Mouse (Mus musculus): ENCODE measurements around the gene Adgrf1. TPM values are rescaled to one million over a fixed set of nuclear protein-coding genes. Genes with fewer than 3 reads are reported as not detected.

Adgrf1 gene
- total and polyA plus RNA-seq, 2 experiments from 2014 or later: not detected

GRCm38 (mm10) chr17:43362362-43362761 is 92.2 kb downstream of the Adgrf1 start:
- no peak overlapping the region for H3K4me2 ChIP-seq (ENCODE audit: low read depth)
- ATAC-seq: no peak

DNA sequence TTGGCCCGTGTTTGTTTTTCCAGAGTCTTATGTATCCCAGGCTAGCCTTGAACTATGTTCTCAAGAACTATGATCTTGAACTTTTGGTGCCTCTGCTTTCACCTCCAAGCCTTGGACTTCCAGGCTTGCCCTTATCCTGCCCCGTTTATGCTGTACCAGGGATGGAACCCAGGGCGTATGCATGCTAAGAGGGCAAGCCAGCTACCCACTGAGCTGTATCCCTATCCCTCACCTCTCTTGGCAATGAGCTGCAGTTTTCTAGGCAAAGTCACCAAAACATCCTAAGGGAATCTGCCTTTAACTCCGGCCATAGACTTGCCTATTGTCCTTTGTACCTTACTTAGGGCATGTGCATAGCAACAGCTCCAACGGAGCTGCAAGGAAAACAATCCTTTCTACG is 92.8 kb downstream of the Adgrf1 start:
- DNase-seq: no peak
- ATAC-seq: no peak
- Histone ChIP-seq H3K4me2 (ENCODE audit: low read depth) (no peak overlapping the region), H3K9ac (no peak overlapping the region), H3K4me3 (ENCODE audit: low read depth, low read length) (no peak overlapping the region), H3K4me1 (ENCODE audit: insufficient read depth) (no peaks in the 10 kb centered on the region), H3K9me3 (ENCODE audit: low read length) (no peaks in the 10 kb centered on the region), H3K36me3 (ENCODE audit: insufficient read depth) (no peaks in the 10 kb centered on the region), H3K27ac (ENCODE audit: low read depth, low read length) (no peak overlapping the region), H3K27me3 (ENCODE audit: insufficient read depth, low read length) (no peaks in the 10 kb centered on the region)
- WGBS: 62% methylated on average over 6 of the region's 6 CpGs
- no peak for TF ChIP-seq CTCF (IDR thresholded peaks at IDR 0.05; ENCODE audit: low read depth)

More at GRCm38 (mm10) chr17:43362362-43362761, 92.2 kb downstream of the Adgrf1 start:
- Histone ChIP-seq H3K4me1 (ENCODE audit: insufficient read depth) (no peaks in the 10 kb centered on the region), H3K9me3 (ENCODE audit: low read length) (no peaks in the 10 kb centered on the region), H3K4me3 (ENCODE audit: low read depth, low read length) (no peak overlapping the region), H3K27me3 (ENCODE audit: insufficient read depth, low read length) (no peaks in the 10 kb centered on the region), H3K27ac (ENCODE audit: low read depth, low read length) (no peak overlapping the region), H3K36me3 (ENCODE audit: insufficient read depth) (no peaks in the 10 kb centered on the region), H3K9ac (no peak overlapping the region)
- WGBS: 45% methylated on average over 11 of the region's 11 CpGs
- no peak for DNase-seq
- no peak for TF ChIP-seq CTCF (IDR thresholded peaks at IDR 0.05; ENCODE audit: low read depth)

DNA sequence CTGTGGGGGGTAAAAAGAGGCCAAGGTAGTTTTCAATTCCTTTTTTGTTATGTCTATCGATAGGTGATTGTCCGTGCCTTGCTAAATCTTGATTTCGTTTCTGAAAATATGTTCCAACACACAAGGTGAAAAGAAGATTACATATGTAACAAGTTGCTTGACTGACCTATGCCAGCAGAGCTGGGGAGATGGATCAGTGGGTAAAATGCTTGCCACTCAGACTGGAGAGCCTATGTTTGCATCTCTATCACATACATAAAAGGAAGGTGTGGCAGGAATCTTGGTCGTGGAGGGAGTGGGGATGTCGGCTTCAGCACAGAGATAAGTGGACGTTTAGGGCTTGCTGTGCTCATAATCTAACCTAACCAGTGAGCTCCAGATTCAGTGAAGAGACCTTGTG is 93.8 kb downstream of the Adgrf1 start:
- H3K36me3 ChIP-seq (ENCODE audit: insufficient read depth): no peaks in the 10 kb centered on the region
- no peaks in the 10 kb centered on the region for H3K9me3 ChIP-seq (ENCODE audit: low read length)
- no peak overlapping the region for H3K27ac ChIP-seq (ENCODE audit: low read depth, low read length)
- no peak overlapping the region for H3K9ac ChIP-seq
- no peak for TF ChIP-seq CTCF (IDR thresholded peaks at IDR 0.05; ENCODE audit: low read depth)
- no peaks in the 10 kb centered on the region for H3K27me3 ChIP-seq (ENCODE audit: insufficient read depth, low read length)
- DNase-seq (no peak), ATAC-seq (no peak)
- H3K4me1 ChIP-seq (ENCODE audit: insufficient read depth): no peaks in the 10 kb centered on the region
- 69% methylated on average over 6 of the region's 6 CpGs for WGBS
- no peak overlapping the region for H3K4me2 ChIP-seq (ENCODE audit: low read depth)
- H3K4me3 ChIP-seq (ENCODE audit: low read depth, low read length): no peak overlapping the region

DNA sequence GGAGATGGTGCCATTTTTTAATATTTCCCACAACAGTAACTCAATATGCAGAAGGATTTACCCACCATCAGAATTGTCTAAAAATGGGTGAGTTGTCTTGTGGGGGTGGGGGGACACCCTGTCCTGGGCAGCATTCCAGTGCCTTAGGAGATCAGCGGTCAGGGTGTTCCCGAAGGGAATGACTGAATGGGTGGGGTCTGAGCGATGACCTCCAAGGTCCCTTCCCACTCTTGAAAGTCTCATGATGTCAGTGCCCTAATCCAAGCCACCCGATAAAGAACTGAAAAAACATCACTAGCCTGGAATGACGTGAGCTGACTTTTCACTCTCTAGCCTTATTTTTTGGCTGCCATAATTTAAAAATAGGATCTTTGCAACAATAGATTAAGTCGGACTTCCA is 95.2 kb downstream of the Adgrf1 start:
- H3K4me3 ChIP-seq (ENCODE audit: low read depth, low read length): no peak overlapping the region
- DNase-seq (no peak), ATAC-seq (no peak)
- no peak for TF ChIP-seq CTCF (IDR thresholded peaks at IDR 0.05; ENCODE audit: low read depth)
- 87% methylated on average over 6 of the region's 6 CpGs for WGBS
- no peak overlapping the region for H3K9ac ChIP-seq
- no peaks in the 10 kb centered on the region for H3K36me3 ChIP-seq (ENCODE audit: insufficient read depth)
- no peaks in the 10 kb centered on the region for H3K9me3 ChIP-seq (ENCODE audit: low read length)
- no peak overlapping the region for H3K27ac ChIP-seq (ENCODE audit: low read depth, low read length)
- no peaks in the 10 kb centered on the region for H3K4me1 ChIP-seq (ENCODE audit: insufficient read depth)
- no peak overlapping the region for H3K4me2 ChIP-seq (ENCODE audit: low read depth)
- H3K27me3 ChIP-seq (ENCODE audit: insufficient read depth, low read length): no peaks in the 10 kb centered on the region

- H3K4me2 ChIP-seq (ENCODE audit: low read depth): no peak overlapping the region
- H3K9ac ChIP-seq: no peak overlapping the region
- WGBS: 62% methylated on average over 9 of the region's 9 CpGs
- H3K27ac ChIP-seq (ENCODE audit: low read depth, low read length): no peak overlapping the region
- ATAC-seq (no peak), DNase-seq (no peak)
- TF ChIP-seq CTCF (IDR thresholded peaks at IDR 0.05; ENCODE audit: low read depth): no peak
- H3K4me3 ChIP-seq (ENCODE audit: low read depth, low read length): no peak overlapping the region
- no peaks in the 10 kb centered on the region for H3K36me3 ChIP-seq (ENCODE audit: insufficient read depth)
- no peaks in the 10 kb centered on the region for H3K9me3 ChIP-seq (ENCODE audit: low read length)
- no peaks in the 10 kb centered on the region for H3K4me1 ChIP-seq (ENCODE audit: insufficient read depth)
- H3K27me3 ChIP-seq (ENCODE audit: insufficient read depth, low read length): no peaks in the 10 kb centered on the region
These were observed 96.4 kb downstream of the Adgrf1 start for GRCm38 (mm10) chr17:43366486-43366885.

- no peak for TF ChIP-seq CTCF (IDR thresholded peaks at IDR 0.05; ENCODE audit: low read depth)
- Histone ChIP-seq H3K4me3 (ENCODE audit: low read depth, low read length) (no peak overlapping the region), H3K4me2 (ENCODE audit: low read depth) (no peak overlapping the region), H3K9me3 (ENCODE audit: low read length) (no peaks in the 10 kb centered on the region), H3K36me3 (ENCODE audit: insufficient read depth) (no peaks in the 10 kb centered on the region), H3K27ac (ENCODE audit: low read depth, low read length) (no peak overlapping the region), H3K9ac (no peak overlapping the region), H3K4me1 (ENCODE audit: insufficient read depth) (no peaks in the 10 kb centered on the region), H3K27me3 (ENCODE audit: insufficient read depth, low read length) (no peaks in the 10 kb centered on the region)
- ATAC-seq (no peak), DNase-seq (no peak)
- WGBS: 78% methylated on average over 5 of the region's 5 CpGs
These were observed 98.0 kb downstream of the Adgrf1 start for GRCm38 (mm10) chr17:43368171-43368576.

- Histone ChIP-seq H3K9ac (no peak overlapping the region), H3K4me1 (ENCODE audit: insufficient read depth) (no peaks in the 10 kb centered on the region), H3K27ac (ENCODE audit: low read depth, low read length) (no peak overlapping the region), H3K36me3 (ENCODE audit: insufficient read depth) (no peaks in the 10 kb centered on the region), H3K4me3 (ENCODE audit: low read depth, low read length) (no peak overlapping the region), H3K27me3 (ENCODE audit: insufficient read depth, low read length) (no peaks in the 10 kb centered on the region), H3K9me3 (ENCODE audit: low read length) (no peaks in the 10 kb centered on the region), H3K4me2 (ENCODE audit: low read depth) (no peak overlapping the region)
- DNase-seq (no peak), ATAC-seq (no peak)
- 57% methylated on average over 4 of the region's 4 CpGs for WGBS
- no peak for TF ChIP-seq CTCF (IDR thresholded peaks at IDR 0.05; ENCODE audit: low read depth)
These were observed 102.5 kb downstream of the Adgrf1 start for GRCm38 (mm10) chr17:43372604-43373003.

DNA sequence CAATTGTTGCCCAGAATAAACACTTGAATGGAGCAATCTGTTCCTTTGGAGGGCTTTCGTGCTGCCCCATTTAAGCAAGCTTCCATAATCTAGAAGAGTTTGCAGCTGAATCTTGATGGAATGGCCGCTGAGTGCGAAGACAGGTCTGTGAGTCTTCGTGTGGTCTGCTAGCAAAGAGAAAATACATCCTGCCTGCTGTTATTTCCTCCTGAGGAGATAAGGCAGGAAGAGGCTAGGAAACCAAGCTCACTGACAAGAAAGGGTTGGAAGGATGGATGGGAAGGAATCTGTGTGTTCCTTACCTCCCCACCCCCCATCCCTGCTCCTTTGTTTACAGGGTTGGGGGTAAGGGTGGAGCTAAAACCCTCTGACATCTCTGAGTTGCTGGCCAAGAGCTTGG is 103.9 kb downstream of the Adgrf1 start:
- Histone ChIP-seq H3K4me1 (ENCODE audit: insufficient read depth) (no peaks in the 10 kb centered on the region), H3K36me3 (ENCODE audit: insufficient read depth) (no peaks in the 10 kb centered on the region), H3K4me2 (ENCODE audit: low read depth) (no peak overlapping the region), H3K9me3 (ENCODE audit: low read length) (no peaks in the 10 kb centered on the region), H3K4me3 (ENCODE audit: low read depth, low read length) (no peak overlapping the region), H3K27me3 (ENCODE audit: insufficient read depth, low read length) (no peaks in the 10 kb centered on the region), H3K9ac (no peak overlapping the region), H3K27ac (ENCODE audit: low read depth, low read length) (no peak overlapping the region)
- TF ChIP-seq CTCF (IDR thresholded peaks at IDR 0.05; ENCODE audit: low read depth): no peak
- WGBS: 60% methylated on average over 4 of the region's 4 CpGs
- ATAC-seq (no peak), DNase-seq (no peak)

Other genes starting within 250 kb of the Adgrf1 start
- gene Adgrf5, start 90.1 kb downstream of the Adgrf1 start, total RNA-seq (2014; rRNA removed): 17.2 and 24.4 TPM in 2 replicates
- 2.4 and 5.2 TPM in 2 replicates for gene Adgrf5, start 90.1 kb downstream of the Adgrf1 start, polyA plus RNA-seq (2015; fragmentation: Nextera tagmentation; extraction: Ambion mirVana)
- 0.08 TPM in 1 of 2 replicates, not detected in the other for gene Mep1a, start 232.5 kb downstream of the Adgrf1 start, total RNA-seq (2014; rRNA removed)
- gene Mep1a, start 232.5 kb downstream of the Adgrf1 start, polyA plus RNA-seq (2015; fragmentation: Nextera tagmentation; extraction: Ambion mirVana): 0.15 TPM in 1 of 2 replicates, not detected in the other

Measured in forebrain, postnatal 0 days (tissue).